Mouse (Mus musculus) NIH3T3 (cell line): ENCODE data around the gene Arhgap15.

Experiments
- DNase-seq: peaks from one replicate; pipeline ENCODE4 v3.0.0-alpha.2; 2012; ENCODE audit warnings: low read depth

The Arhgap15 gene

DNA sequence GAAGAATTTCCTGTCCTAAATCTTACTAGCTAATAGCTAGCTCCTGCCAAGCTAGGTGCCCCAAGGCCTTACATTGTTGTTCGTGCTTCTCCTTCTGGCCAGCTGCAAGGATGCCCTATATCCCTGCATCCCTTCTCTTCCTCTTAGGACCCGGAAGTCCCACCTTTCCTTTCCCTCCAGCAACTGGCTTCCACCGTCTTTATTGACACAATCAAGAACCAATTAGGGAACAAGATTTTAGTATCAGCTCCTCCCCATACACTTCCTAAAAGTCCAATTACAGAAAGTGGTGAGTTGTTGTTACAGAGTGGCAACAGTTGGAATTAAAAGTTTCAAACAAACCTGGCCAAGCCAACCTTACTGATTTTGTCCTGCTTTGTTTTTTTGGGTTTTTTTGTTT is 183.1 kb downstream of the Arhgap15 start:
- DNase-seq = peak; percentile 11

DNA sequence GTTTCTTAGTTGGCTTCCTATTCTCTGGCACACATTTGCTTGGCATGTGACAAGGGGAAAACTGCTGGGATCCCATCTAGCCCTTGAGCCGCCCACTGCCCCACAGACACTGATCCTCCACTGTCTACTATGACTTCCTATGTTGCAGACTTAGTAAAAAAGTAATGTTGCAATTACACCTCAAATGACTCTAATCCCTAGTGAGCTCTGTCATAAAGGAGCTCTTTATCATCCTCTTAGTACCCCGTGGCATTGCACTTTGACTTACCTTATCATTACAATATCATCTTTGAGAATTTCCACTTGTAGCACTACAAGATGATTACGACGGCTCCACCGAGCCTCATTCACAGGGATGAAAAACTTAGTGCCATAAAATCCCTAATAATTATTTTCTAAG is 190.6 kb downstream of the Arhgap15 start:
- no peak for DNase-seq

DNA sequence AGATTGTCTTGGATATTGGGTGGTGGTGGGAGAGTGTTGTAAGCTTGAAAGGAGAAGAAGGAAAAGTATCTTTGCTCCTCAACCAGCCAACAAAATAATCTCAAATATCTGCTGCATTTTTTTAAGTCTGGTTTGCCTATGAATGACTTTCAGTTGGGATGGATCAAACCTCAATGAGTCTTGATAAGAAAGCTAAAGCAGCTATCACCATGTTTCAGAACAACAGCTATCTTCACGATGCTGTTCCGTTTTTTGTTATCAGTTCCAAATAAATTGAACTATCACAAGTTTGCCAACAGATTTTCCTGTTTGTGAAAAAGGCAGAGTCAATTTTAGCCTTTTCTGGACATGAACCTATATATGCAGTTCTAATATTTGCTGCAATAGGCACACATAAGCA is 197.1 kb downstream of the Arhgap15 start:
- no peak for DNase-seq

DNA sequence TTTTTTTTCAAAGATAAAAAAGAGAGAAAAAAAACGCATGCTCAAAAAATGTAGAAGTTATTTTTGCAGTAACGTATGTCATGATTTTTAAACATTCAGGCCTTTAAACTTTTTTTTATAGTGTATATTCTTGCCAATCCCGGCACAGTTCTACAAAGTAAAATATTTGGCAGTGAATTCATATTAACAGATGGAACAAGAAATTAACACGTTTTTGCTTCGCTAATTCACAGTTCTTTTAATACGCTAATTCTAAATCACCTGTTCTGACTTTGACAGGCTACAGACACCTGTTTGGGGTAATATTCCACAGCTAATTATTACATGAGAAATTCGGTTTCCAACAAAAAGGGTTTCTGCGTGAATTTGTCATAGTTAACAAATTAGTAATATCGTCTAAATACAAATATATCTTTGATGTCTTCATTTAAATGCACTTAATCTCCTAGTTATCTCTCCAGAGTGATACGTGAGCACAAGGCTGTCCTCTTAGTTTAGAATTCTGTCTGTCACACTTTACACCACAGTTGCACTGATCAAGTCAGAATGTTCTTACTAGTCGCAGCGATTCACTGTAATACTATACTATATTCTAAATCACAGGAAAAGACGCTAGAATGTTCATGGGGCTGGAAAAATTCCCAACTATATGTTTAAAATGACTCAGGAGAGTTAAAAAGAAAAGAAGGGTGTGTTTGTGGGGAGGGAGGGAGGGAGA is 201.3 kb downstream of the Arhgap15 start:
- no peak for DNase-seq

DNA sequence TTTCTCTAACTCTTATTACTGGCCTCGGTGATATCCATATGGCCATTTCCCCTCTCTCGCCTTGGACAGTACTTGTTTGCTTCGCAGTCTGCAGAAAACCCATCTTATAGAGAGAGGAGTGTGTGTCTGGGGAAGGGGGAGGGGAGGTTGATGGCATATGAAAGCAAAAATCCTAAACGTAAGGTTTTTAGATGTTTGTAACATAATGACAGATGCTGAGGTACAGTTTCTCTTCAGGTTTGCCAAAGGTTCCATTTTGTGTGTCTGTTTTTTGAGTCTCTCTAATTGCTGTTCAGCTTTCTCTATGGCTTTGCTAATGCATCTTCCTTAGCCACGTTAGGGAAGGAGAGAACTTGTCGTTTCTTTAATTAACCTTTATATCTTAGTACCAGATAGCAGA is 202.1 kb downstream of the Arhgap15 start:
- no peak for DNase-seq

DNA sequence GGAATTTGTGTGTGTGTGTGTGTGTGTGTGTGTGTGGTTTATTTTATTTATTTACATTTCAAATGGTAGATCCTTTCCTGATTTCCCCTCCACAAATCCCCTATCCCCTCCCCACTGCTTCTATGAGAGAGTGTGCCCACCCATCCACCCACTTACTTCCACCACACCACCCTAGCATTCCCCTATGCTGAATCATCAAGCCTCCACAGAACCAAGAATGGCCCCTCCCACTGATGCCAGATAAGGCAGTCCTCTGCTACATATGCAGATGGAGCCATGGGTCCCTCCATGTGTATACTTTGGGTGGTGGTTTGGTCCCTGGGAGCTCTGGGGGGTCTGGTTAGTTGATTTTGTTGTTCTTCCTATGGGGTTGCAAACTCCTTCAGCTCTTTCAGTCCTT is 210.6 kb downstream of the Arhgap15 start:
- no peak for DNase-seq

DNA sequence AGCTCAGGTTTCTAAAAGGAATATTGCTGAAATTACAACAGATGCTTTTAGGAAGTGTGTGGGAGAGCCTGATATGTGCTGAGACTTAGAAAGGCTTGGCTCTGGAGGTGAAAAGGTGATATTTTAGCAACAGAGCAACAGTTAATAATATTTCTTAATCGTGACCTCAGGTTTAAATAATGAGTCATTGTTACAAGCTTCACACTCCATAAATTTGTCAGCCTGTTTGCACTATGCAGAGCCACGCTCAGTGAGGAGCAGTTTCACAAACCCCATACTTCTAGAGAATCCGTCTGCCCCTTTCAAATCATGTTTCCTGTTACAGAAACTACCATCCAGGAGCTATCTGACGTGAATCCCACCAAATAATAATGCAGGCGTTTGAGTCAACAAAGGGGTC is 213.8 kb downstream of the Arhgap15 start:
- DNase-seq = no peak

DNA sequence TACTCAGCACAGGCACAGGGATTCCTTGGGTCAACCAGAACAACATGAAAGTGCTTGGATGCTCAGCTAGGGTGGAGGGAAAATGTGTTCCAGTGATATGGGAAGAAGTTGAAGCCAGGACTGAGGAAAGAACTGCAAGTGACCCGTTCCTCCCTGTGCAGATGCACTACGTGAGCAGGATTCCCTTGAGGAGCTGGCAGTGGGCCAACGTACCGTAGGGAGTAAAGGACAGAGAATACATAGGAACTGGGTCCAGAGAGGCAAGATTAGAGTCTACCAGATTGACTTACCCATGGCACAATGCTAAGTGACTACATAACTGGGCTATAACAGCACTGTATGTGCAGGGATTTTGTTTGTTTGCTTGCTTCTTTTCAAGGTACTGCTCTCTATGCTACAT is 220.0 kb downstream of the Arhgap15 start:
- DNase-seq = peak; percentile 10

DNA sequence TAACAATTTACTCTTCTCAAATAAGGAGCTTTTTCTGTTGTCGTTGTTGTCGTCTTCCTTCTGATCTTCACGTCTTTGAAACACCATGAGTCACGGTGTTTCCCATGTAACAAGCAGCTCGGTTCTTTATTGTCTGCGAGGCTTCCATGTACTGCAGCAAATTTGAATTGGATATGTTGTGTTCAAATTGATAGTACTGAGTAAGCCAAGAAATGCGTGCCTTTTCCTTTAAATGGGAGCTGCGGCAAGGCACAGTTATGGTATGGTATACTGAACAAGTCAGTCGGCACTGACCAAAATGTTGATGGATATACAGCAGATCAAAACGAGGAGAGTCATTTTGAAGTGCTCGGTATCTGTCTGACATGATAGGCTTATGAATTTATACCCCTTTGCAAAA is 229.1 kb downstream of the Arhgap15 start:
- DNase-seq = no peak

DNA sequence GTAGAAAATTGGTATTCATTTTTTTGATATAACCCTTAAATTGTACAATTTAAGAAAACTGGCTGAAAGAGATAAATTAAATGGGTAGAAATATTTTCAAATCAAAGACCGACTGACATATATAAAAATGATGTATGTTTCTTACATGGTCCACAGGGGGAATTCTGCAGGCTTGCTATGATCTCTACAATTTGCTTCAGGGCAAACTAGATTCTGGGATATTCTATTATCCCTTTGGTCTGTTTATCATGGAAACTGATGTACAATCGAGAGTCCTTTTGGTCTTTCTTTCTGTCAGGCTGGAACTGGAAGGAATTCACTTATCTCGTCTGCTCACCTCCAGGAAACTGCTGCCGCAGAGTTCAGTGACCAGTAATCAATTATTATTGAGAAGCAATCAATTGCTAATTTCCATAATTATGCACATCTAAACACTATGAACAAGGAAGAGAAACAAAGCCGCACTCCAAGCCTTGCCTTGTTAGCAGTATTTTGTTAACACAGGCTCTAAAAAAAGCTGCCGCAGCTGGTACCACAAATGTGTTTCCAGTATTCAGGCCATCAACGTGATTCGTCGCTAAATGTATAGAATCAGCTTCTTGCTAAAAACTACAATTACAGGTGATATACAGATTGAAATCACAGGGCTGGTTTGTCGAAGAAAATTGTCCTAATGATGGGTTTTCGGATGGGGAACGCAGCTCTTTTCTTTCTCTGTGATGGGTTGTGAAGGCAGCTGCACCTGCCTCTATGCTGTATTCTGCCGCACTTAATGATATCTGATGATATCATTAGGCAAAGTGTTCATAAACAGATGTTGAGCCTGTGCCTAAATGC is 229.8 kb downstream of the Arhgap15 start:
- no peak for DNase-seq

DNA sequence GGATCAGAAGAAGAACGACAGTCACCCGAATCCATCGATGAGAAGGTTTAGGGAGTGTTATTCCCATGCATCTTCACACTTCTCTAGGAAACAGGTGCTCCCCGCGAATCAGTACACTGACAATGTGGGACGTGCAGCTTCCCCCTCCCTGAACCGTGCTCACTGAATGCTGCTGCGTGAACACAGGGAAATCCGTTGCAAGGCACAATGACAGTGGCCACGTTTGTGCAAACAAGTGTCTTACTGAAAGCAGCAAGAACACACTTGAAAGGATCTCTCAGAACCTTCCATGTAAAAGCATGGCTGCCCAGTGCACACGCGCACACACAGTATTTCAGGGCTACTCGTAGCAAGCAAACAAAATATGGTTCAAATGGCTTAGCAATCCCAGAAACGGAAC is 237.4 kb downstream of the Arhgap15 start:
- no peak for DNase-seq

DNA sequence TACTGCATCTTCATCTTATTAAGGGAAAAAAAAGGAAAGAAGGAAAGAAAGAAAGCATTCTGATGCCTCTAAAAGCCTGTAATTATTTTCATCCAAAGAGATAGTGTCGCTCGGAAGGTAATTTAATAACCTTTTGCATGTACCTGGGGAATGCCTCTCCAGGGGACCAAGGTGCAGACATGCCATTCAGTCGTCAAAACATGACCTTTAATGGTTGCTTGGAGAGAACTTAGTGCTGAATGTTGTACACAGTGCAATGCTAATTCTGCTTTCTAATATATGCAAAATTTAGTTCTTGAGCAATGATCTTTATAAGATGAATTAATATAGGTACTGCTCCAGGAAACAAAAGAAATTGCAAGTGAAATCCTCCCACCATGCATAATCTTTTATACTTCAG is 239.3 kb downstream of the Arhgap15 start:
- no peak for DNase-seq

DNA sequence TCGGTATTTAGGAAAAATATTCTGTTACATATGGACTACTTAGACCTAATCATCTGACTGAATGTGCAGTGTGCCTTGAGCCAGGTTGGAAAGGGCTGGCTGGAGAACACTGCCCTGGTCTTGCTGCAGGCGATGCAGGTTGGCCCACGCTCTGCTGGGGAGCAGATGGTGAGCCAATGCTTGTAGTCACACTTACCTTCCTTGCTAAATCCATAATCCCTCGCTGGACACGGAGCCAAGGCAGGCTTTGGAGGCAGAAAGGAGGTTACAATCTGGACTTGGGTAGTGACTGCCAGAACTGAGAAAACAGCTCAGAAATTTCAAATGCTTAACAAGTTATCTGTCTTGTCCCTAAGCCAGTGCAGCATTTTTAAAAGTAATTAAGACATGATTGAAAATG is 241.2 kb downstream of the Arhgap15 start:
- DNase-seq = no peak

DNA sequence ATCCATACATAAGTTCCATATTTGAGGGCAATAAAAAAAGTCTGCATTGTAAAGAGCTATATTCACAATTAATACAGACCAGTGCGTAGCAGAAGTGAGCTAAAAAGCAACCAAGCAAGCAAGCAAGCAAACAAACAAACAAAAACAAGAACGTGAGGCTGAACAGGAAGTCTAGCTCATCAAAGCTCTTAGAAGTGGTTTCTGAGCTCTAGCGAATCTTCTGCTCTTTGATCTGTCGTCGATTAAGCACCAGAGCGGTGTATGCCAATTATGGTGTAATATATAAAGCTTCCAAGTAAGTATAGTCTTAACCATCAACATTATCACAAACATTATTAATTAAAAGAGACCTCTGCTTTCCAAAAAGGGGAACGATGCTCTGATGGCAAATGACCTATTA is 243.9 kb downstream of the Arhgap15 start:
- DNase-seq = no peak

DNA sequence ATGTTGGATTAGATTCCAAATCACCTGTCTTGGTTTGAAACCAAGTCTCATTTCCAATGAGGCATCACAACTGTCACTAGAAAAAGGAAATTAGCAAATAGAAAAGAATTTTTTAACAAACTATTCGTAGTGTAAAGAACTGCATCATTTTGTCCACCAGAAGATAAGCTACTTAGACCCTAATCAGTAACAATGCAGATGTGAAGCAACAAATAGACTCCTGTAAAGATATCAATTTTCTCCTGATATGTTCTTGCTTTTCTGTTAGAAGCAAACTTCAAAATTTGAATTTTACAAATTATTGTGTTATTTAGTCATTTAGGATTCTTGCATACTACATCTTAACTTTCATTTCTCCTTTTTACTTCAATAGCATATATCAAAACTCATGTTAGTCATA is 253.8 kb downstream of the Arhgap15 start:
- no peak for DNase-seq

DNA sequence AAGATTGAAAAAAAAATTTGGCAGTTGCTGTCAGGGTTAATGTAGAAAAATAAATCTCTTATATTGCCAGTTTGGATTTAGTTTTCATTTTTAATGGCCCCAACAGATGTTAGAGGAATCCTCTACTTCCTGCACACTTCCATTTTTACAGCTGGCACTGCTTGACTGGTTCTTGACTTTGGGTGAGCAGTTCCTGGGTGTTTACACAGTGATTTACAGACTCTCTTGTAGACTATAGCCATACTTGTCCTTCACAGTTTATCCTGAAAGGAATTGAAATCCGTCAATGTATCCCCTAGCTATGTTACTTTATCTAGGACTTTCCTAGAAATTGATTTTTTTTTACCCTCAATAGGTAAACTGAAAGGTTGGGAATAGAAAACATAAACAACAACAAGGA is 261.6 kb downstream of the Arhgap15 start:
- DNase-seq = no peak

DNA sequence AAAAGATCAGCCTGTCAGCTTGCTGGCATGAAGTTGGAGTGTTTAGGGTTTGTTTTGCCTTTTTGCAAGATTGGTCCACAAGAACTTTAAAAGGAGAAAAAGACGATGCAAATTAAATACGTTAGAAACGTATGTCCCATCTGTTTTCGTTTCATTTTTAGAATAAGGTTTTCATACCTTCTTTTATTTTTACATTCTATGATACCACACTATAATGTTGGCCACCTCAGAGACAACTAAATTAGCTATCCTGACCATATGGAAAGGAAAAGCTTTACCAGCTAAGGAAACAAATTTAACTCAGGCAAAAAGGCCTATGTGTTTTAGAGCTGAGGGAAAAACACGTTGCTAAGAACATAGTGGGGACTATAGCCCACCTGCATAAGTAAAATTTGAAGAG is 264.8 kb downstream of the Arhgap15 start:
- DNase-seq = no peak

DNA sequence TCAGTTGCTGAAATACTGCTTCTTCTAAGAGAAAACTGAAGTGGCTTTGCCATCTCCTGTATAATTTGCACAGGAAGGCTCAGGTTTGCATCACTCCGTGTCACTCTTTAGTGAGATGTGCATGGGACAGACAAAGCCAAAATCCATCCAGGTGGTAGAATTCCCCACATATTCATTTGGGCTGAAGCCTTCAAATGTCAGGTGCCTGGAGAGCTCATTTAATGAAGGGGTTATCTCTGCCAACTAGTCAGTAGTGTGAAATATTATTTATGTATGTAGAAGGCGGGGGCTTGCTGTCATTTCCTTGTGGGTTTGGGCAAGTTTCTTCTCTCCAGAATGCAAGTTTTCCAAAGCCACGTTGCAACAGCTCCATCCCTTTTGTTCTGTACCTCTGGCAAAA is 268.1 kb downstream of the Arhgap15 start:
- no peak for DNase-seq

DNA sequence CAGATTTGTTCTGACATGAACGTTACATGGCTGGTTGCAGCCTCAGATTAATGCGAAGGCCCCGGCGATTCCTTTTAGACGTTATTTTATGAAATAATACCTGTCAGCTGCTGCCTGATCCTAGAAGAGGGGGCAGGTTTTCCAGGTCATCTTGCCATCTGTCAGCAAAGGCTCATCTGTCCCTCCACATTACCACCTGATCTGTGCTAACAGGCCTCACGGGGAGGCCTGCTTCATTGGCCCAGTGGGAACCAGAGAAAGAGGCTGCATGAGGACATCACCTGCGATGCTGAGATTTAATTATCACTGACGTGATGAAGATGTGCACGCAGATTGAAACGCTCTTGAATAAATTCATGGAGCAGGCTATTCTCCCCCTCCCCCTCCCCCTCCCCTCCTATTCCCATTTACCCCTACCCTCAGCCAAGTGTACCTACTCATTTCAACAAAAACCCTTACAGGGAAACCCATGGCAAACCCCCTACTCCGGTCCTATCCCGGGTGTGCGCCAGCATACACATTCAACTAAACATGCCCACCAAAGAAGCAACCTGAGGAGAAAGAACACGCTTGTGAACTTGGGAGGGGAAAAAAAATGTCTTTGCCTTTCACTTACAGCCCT is 268.9 kb downstream of the Arhgap15 start:
- no peak for DNase-seq

DNA sequence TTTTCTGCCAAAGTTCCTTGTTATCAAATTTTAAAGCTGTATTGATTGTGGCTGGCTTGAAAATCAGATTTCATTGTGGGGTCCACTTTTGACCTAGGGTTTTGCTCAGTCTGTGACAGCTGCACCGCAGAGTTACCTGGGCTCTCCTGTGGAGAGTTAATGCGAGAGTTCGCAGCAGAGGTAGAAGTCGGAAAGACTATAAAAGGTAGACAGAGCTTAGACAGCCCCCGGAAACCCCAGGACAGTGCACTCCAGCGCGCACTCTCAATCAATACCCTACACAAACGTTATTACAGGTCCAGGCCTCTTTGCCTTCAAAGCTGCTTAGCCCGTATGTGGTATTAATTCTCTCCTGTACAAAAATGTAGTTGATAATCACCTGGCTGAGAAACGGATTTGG is 269.4 kb downstream of the Arhgap15 start:
- no peak for DNase-seq

DNA sequence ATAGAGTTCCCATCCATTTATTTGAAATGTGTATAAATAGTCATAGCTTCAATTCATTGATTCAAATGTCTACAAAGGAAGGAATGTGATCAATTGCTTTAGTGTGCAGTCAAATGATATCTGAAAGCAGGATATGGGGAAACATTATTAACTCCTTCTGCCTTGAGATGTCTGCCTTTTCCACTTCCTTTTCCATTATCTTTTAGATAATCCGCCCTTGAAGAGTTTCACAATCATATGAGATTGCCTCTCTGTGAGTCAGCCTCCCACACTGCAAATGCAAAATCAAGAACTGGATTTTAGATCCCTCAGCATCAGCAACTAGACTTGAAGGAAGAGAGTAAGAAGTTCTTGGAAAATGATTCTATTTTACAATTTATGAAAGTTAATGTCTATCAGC is 276.1 kb downstream of the Arhgap15 start:
- DNase-seq = no peak

DNA sequence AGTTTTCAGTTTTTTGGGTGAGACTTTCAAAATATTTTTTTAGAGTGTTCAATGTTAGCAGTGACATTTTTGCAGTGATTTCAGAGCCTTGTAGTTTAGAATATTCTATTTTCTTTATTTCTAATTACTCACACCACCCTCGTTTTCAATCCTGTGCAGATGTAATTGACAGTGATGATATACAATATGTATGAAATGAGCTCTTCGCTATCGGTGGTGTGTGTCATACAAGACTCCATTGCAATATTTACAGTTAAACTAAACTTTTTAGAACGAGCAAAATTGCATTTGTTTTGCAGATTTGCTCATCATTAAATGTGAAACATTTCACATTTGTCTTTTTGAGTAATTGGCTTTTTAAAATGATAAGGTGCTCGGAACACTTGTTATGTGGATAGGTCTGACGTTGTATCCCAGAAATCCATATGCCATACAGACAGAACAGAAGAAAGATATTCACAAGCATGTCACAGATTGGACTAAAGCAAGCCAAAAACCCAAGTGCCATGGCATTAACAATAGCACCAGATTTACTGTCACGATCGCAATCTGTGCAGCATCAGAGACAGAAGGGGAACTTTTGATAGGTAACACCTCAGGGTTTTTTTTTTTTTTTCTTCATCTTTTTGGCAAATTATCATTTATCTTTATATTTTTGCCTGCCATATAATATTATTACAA is 280.6 kb downstream of the Arhgap15 start:
- no peak for DNase-seq

DNA sequence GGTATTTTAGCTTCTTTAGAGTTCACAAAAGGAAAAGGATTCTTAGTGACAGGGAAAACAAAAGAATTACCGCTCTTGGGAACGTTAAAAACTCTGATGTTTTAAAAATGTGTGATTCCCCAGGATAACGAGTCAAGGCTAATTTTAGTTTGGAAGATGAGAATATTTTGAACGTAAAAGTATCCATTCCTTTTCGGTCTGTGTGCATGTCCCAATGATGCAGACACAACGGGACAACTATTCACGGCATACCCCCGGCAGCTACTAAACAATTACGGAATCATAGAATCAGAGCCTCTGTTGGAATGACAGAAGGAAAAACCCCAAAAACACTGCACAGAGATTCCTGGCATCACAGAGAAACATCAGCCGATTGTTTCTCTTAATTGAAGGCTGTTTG is 281.2 kb downstream of the Arhgap15 start:
- DNase-seq = no peak
